Mouse (Mus musculus) heart, postnatal 10 days (tissue): ENCODE data around the gene Scrn2. TPM values are rescaled to one million over a fixed set of nuclear protein-coding genes. Genes with fewer than 3 reads are reported as not detected.

ENCODE experiments used
- microRNA-seq, 2 experiments: library from miRNA; unstranded; fragments of <30 nt; microRNA quantifications; one replicate each; pipeline ENCODE4 v1.2.0; 2022
- total RNA-seq, 2 experiments: library from RNA; stranded (reverse); gene quantifications; 2 replicates each; pipeline ENCODE4 v1.2.3; 2021

Scrn2 gene
- total RNA-seq, 2 experiments from 2014 or later, result 11.3 to 16.1 TPM

Small RNA genes within 50 kb of the gene (microRNA-seq; reads per million reads assigned to microRNA genes)
- 2.4 to 4.9 reads per million in 2 experiments for gene Mir8103

Other genes with a start within 250 kb of the Scrn2 start
- 10 to 100 TPM; 46.2 to 59.2 TPM for gene Cbx1, start 240.8 kb upstream of the Scrn2 start, total RNA-seq
- 100 to 1,000 TPM; 302 to 348 TPM for gene Nfe2l1, start 200.0 kb upstream of the Scrn2 start, total RNA-seq
- gene Copz2, start 180.1 kb upstream of the Scrn2 start, total RNA-seq, result 10 to 100 TPM; 43.8 to 50.3 TPM
- 10 to 100 TPM; 28.0 to 30.8 TPM for gene Cdk5rap3, start 113.4 kb upstream of the Scrn2 start, total RNA-seq
- under 1 TPM; 0.47 to 0.74 TPM for gene Prr15l, start 101.8 kb upstream of the Scrn2 start, total RNA-seq
- 10 to 100 TPM; 11.8 to 12.8 TPM for gene Pnpo, start 86.0 kb upstream of the Scrn2 start, total RNA-seq
- 10 to 100 TPM; 15.0 to 16.1 TPM for gene Sp2, start 47.0 kb upstream of the Scrn2 start, total RNA-seq
- gene Sp6, start 16.5 kb upstream of the Scrn2 start, total RNA-seq, result under 1 TPM; 0.12 to 0.15 TPM
- gene Lrrc46, start 11.5 kb downstream of the Scrn2 start, total RNA-seq, result under 1 TPM; 0.31 to 0.45 TPM
- gene Mrpl10, start 11.6 kb downstream of the Scrn2 start, total RNA-seq, result 10 to 100 TPM; 85.0 to 86.5 TPM
- 1 to 10 TPM; 5.7 to 6.1 TPM for gene Osbpl7, start 20.7 kb downstream of the Scrn2 start, total RNA-seq
- gene Tbx21, start 85.4 kb downstream of the Scrn2 start, total RNA-seq, result not detected
- gene Tbkbp1, start 121.6 kb downstream of the Scrn2 start, total RNA-seq, result 10 to 100 TPM; 15.9 to 17.3 TPM
- 100 to 1,000 TPM; 107 to 121 TPM for gene Kpnb1, start 157.9 kb downstream of the Scrn2 start, total RNA-seq